Mouse (Mus musculus) MEL (cell line): Measurements from ENCODE around the gene Nucb1.

Experiments used
- BHLHE40 ChIP-seq: IDR thresholded peaks from 2 replicates; pipeline ENCODE4 v1.6.1; 2012; ENCODE audit warnings: low read depth, mild to moderate bottlenecking, inconsistent platforms, low read length, improper control_type of control experiment, borderline replicate concordance
- CTCF ChIP-seq, 3 experiments: IDR thresholded peaks in 2 of 3; conservative IDR thresholded peaks in 1 of 3; 2 replicates each; pipeline ENCODE4 v1.5.1; 2011 to 2012; ENCODE audit warnings: low read length in 3 of 3, low read depth in 2 of 3, mild to moderate bottlenecking in 2 of 3, improper control_type of control experiment in 1 of 3, inconsistent platforms in 1 of 3, mixed read lengths in 1 of 3, moderate library complexity in 1 of 3; ENCODE audit not compliant: control insufficient read depth in 1 of 3, insufficient read depth in 1 of 3, poor library complexity in 1 of 3, severe bottlenecking in 1 of 3
- GATA1 ChIP-seq: IDR thresholded peaks from 2 replicates; pipeline ENCODE4 v1.6.1; 2011; ENCODE audit warnings: low read depth, low read length, improper control_type of control experiment
- MAFK ChIP-seq: IDR thresholded peaks from 2 replicates; pipeline ENCODE4 v1.6.1; 2011; ENCODE audit warnings: low read depth, mild to moderate bottlenecking, low read length, improper control_type of control experiment, borderline replicate concordance
- MXI1 ChIP-seq: IDR thresholded peaks from 2 replicates; pipeline ENCODE4 v1.6.1; 2011; ENCODE audit warnings: mild to moderate bottlenecking, low read depth, low read length, improper control_type of control experiment
- NRF1 ChIP-seq: IDR thresholded peaks from 2 replicates; pipeline ENCODE4 v1.6.1; 2014; ENCODE audit warnings: low read depth, mild to moderate bottlenecking, inconsistent platforms, low read length, improper control_type of control experiment, moderate library complexity; ENCODE audit not compliant: poor library complexity, insufficient read depth, severe bottlenecking
- POLR2AphosphoS2 ChIP-seq: IDR thresholded peaks from 2 replicates; pipeline ENCODE4 v1.6.1; 2011; ENCODE audit warnings: low read length, improper control_type of control experiment
- ZMIZ1 ChIP-seq: IDR thresholded peaks from 2 replicates; pipeline ENCODE4 v1.6.1; 2012; ENCODE audit warnings: low read depth, mild to moderate bottlenecking, inconsistent platforms, low read length, improper control_type of control experiment, moderate library complexity

DNA sequence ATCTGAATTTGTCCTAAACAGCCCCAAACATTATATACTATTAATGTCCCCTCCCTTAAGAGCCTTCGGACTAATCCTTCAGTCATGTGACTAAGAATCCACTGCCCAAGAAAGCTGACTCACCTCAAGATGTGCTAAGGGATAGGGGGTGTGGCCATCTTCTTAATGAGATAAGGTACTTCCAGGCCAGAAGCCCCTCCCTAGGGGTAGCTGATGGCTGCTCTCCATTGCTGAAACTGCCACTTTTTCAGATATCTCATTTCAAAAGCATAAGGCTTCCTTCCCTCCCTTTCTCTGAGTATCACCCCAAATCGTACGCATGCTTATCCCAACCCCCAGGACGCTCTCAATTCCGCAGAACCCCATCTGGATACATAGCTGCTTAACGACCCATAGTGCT lies 1.6 kb downstream of the Nucb1 start:
- TF ChIP-seq MAFK (peak; percentile 58; the same call in 1 of the 2 replicates), CTCF (IDR thresholded peaks at IDR 0.05 in 2 of 3, conservative IDR thresholded peaks at IDR 0.05 in 1 of 3; ENCODE audit: control insufficient read depth in 1 of 3, insufficient read depth in 1 of 3, low read depth in 2 of 3, low read length in 3 of 3, poor library complexity in 1 of 3, severe bottlenecking in 1 of 3) (no peak), NRF1 (peak; percentile 66), POLR2AphosphoS2 (peak; percentile 64; the same call in 1 of the 2 replicates), BHLHE40 (peak; percentile 75), MXI1 (peak; percentile 73; the same call in 1 of the 2 replicates), ZMIZ1 (no peak), GATA1 (peak; percentile 76)
